Mouse (Mus musculus) gastrocnemius, postnatal 36 days (tissue): ENCODE data around the gene Krr1. TPM values are rescaled to one million over a fixed set of nuclear protein-coding genes. Genes with fewer than 3 reads are reported as not detected.
A peak's percentile ranks its signal among the peaks of the same experiment; 100 is the strongest.

Experiments used
- DNase-seq, 2 experiments: peaks; one replicate each; pipeline ENCODE4 v3.0.0; 2022
- intact Hi-C: fragments of 180-260 bp; cut with DNase I; formaldehyde crosslinking; loops from one replicate; pipeline ENCODE4 v1.15.1; 2025
- long read RNA-seq, 2 experiments: library from polyadenylated mRNA; stranded (forward); transcript quantifications; one replicate each; pipeline ENCODE4 v2.0.0; 2021
- total RNA-seq, 2 experiments: library from RNA; stranded (reverse); gene quantifications; 2 replicates each; pipeline ENCODE4 v1.2.3; 2021

The Krr1 gene
- 10 to 100 TPM; 23.7 to 26.4 TPM for total RNA-seq
- long read RNA-seq, experiment 1, full-length matches to known transcripts = 13 of 21 reads
- long read RNA-seq, experiment 1, partial matches to known transcripts = 2 of 21 reads
- long read RNA-seq, experiment 1, other reads (novel, unspliced or antisense) = 6 of 21 reads
- long read RNA-seq, experiment 2, full-length matches to known transcripts = 20 of 29 reads
- long read RNA-seq, experiment 2, partial matches to known transcripts = 0 of 29 reads
- long read RNA-seq, experiment 2, other reads (novel, unspliced or antisense) = 9 of 29 reads

- peak; percentile 82 for DNase-seq
- intact Hi-C loops = no loop called here
Observed at GRCm38 (mm10) chr10:111972542-111973361, at the start of gene Krr1. Krr1 (plus strand) TSS chr10:111972664.

- DNase-seq = no peak
- intact Hi-C loops = no loop called here
Observed at GRCm38 (mm10) chr10:111923503-111924135, 48.8 kb upstream of the Krr1 start.

GRCm38 (mm10) chr10:111924141-111924540 lies 48.3 kb upstream of the Krr1 start:
- intact Hi-C loops = no loop called here
- no peak for DNase-seq

DNA sequence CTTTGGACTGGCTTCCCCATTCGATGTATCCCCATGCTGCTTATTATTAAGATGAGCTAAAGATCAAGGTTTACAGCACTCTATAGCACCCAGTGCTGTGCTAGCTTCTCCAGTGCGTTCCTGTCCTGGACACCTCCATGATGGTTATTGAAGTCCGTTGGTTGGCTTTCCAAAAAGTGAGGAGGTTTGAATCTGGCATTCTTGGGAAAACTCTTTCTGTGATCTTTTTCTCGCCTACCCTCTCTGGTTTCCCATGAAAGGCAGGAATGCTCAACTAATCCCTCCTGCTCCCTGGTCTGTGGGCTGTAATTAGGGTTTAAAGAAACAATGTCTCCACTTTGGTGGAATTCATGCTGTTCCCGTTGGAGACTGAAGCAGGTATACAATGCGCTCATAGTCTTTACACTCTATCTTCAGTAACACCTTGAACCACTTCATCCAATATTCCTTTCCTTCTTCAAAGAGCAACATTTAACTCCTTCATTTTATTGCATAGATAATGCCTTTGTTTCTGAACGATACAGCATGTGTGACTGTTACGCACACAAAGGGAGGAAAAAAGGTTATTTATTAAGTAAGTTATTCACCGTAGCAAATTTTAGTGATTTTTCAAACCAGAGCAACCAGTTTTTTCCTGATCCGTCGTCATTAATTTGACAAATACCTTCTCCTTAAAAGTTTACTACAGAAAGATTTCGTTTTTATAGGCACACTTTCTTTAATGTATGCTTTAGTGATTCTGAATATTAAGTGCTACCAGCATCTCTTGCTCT lies 47.6 kb upstream of the Krr1 start:
- intact Hi-C loops = no loop called here
- DNase-seq = no peak

DNA sequence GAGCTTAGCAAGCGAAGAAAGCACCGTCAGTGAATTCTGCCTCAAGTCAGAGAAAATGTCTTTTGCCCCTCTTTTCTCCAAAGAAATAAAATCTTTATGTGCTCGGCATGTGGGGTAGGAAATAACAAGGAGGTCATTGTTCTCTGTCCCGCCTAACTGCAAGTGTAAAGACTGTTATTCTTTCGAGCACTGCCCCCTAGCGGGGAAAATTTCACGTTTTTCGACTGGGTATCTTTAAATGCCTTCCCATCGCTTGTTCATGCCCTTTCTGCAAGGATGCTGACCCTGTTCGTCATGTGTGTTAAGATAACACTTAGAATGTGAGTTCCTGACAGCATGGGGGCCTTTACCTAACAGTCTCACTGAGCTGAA lies 47.0 kb upstream of the Krr1 start:
- intact Hi-C loops = no loop called here
- peak; percentile 69 to 85 for DNase-seq

GRCm38 (mm10) chr10:111932621-111933345 lies 39.7 kb upstream of the Krr1 start:
- intact Hi-C loops = no loop called here

DNA sequence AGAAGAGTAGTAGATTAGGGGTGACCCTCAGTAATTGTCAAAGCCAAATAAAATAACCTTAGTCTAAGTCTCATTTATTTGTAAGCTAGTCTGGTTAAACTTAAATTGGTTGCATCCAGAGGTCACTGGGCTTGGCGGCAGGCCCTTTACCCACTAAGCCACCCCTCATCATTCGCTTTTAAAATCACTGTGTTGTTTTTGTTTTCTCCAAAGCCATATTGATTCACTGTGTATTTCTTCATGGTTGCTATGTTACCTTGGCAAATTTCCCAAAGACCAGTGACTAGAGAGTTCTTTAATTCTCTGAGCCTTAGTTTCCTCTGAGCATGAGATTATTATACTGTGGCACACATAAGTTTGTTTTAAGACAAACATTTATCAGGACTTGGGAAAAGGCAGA lies 37.3 kb upstream of the Krr1 start:
- DNase-seq = no peak
- intact Hi-C loops = no loop called here

More at GRCm38 (mm10) chr10:111932621-111933345, 39.7 kb upstream of the Krr1 start:
- DNase-seq = no peak

DNA sequence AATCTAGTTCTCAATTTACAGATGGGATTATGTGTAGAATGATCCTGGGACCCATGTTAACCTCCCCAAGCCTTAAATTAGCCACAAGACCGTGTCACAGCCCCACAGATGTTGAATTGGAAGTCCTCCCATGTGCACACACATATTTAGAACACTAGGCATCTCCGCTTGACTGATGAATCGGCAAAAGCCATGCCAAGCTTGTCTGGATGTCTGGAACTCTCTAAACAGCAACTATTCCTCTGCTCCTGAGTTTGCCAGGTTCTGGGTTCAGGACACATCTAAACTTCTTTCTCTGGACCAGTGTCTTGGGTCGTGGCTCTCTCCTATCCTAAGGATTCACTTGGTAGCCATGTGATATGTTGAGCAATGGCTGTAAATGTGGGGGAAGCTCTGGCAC lies 36.4 kb upstream of the Krr1 start:
- intact Hi-C loops = no loop called here
- no peak for DNase-seq

DNA sequence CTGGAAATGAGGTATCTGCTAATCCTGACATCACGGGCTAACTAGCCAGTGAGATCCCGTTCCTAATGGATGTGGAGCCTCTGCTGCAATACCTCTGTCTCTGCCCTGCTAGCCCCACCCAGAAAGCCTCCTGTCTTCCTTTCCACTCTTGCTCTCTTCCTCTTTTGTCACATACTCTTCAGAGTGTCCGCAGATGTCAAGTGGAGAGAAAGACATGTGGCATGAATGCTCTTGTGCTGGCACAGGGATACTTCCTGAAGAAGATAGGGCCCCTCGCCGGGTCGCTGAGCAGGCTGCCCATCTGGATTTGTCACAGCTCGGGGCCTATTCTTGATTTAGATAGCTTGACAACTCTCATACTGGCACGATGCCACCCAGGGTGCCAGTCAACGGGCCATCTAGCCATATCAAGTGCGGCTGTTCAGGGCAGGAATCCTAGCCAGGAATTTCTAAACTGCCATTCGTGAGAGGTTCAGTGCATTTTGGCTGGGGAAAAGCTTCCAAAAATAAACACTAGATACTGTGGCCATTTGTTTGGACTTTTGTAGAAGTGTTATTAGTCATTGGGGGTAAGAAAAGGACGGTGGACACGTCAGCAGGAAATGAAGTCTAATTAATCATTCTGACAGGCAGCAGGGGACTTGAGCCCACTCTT lies 35.8 kb upstream of the Krr1 start:
- intact Hi-C loops = no loop called here
- peak; percentile 53 to 66 for DNase-seq

DNA sequence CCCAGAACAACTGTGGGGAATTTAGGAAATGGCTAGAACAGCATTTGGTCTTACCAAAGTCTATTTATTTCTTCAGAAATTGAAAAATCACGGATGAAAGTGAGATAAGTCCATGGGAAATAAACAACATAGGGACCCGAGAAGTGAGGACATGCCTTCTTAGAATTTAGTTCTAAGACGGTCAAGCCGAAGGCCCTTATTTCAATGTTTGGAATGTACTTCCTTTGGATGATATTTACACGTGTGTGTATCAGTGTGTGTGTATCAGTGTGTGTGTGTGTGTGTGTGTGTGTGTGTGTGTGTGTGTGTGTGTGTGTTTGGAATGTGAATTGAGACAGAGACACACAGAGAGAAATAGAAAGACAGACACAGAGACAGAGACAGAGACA lies 35.3 kb upstream of the Krr1 start:
- no peak for DNase-seq
- intact Hi-C loops = no loop called here

DNA sequence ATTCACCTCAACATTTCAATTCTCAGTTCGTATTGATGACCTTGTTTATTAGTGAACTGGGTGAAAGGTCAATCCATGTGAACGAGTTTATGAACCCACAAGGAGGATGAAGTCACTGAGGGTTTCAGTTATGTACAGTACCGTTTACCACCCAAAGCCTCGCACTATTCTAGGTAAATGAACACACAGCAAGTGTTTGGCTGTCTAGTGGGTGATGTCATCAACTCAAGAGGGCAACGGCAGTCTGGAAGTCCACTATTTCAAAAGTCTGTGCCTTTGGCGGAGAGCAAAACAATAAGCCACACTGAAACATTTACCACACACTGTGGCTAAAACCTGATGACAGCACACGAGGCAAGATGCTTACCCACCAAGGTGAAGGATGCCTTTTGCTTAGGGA lies 29.4 kb upstream of the Krr1 start:
- intact Hi-C loops = no loop called here

GRCm38 (mm10) chr10:111945563-111945962 lies 26.9 kb upstream of the Krr1 start:
- intact Hi-C loops = no loop called here
- no peak for DNase-seq

More for the DNA sequence above, 29.4 kb upstream of the Krr1 start:
- no peak for DNase-seq

GRCm38 (mm10) chr10:111948041-111948440 lies 24.4 kb upstream of the Krr1 start:
- intact Hi-C loops = no loop called here
- no peak for DNase-seq

GRCm38 (mm10) chr10:111949008-111949407 lies 23.5 kb upstream of the Krr1 start:
- intact Hi-C loops = no loop called here

GRCm38 (mm10) chr10:111955836-111956235 lies 16.6 kb upstream of the Krr1 start:
- intact Hi-C loops = loop anchor here (10.0 kb wide), 1 partner anchor 731 kb away; no protein-coding TSS in a partner anchor
- no peak for DNase-seq

More at GRCm38 (mm10) chr10:111949008-111949407, 23.5 kb upstream of the Krr1 start:
- DNase-seq = no peak

DNA sequence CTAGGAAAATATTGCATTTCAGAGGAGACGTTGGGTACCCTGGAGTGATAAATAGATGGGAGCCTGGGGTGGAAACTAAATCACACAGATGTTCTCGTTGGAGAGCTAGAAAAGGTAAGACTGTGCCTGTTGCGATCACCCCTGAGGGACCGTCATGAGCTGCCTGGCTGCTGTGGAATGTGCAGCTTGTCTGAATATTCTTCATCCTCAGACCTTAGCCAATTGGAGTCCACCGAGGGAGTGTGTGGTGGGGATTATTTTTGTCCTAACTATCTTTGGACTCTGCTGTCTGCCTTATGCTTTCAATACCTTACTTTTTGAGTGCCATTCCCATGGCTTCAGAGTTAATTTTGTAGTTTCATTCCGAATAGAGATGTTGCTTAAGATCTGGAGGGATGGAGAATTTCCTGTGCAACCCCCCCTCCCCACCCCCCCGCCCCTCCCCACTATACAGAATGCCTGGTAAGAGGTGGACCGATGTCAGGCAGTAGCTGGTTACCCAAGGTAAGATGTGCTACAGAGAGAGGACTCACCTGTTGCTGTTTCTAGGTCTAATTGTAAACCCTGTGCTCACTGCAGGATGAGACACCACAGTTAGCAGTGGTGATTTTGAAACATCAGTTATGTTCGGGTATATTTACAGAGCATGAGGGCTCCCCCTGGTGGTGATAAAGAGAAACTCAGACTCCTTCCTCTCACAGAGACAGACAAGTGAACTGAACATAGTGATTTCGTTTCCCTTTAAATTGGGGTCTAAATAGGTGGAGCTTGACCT lies 15.0 kb upstream of the Krr1 start:
- no peak for DNase-seq
- intact Hi-C loops = loop anchor here (2.0 to 10.0 kb wide), 2 partner anchors 455 to 733 kb away; no protein-coding TSS in a partner anchor

DNA sequence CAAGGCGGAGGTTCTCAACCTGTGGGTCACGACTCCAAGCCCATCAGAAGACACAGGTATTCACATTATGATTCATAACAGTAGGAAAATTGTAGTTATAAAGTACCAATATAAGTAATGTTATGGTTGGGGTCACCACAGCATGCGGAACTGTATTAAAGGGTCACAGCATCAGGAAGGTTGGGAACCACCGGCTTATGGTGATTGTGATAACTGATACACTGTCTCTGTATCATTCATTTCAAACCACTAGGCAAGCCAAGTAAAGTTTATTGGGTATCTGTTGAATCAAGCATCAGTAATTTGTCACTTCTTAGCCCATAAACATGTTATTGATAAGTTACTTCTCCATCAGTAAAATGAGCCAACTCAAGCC lies 14.4 kb upstream of the Krr1 start:
- no peak for DNase-seq
- intact Hi-C loops = loop anchor here (2.0 to 10.0 kb wide), 2 partner anchors 455 to 733 kb away; no protein-coding TSS in a partner anchor

DNA sequence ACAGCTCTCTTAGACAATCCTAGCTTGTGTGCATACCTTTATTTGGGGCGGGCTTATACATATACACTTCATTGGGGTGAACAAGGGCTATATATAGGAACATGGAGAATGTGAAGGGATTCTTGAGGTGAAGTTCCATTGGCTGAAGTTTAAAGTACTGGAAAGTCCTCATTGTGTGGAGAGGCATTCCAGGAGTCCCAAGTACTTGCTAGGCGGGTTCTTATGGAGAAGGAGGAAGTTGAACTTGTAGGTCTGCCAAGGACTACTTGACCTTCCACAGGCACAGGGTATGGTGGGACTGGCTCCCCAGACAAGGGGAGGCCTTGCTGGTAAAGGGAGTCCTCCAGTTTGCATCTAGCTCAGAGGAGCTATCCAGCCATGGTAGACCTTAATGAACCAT lies 13.1 kb upstream of the Krr1 start:
- no peak for DNase-seq
- intact Hi-C loops = loop anchor here (2.0 to 10.0 kb wide), 2 partner anchors 457 to 735 kb away; no protein-coding TSS in a partner anchor
